Comparison of ENCODE assay signal across 9 mouse cellular contexts in the genomic region with DNA sequence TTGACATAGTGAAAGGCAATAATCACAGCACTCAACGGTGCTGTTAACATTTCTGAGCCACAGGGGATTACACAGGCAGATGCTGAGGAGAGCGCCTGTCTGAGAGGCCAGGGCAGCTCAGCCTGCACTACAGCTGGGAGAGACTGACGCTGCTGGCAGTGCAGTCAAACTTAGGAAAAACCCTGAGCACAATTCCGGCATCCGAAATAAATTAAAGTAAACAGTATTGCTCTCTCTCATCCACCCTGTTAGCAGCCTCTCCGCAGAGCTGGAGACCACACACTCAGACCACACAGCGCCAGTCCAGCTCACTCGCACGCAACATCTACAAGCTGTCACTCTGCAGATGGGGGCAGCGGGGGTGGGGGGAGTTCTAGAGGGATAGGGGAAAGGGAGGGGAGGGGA. TPM values are rescaled to one million over a fixed set of nuclear protein-coding genes. Genes with fewer than 3 reads are reported as not detected.
A peak's percentile ranks its signal among the peaks of the same experiment; 100 is the strongest.
DNase-seq lines count a peak whose midpoint lies in the region; ATAC-seq lines count a peak whose summit lies in the region.
"Had no signal": no experiment of that assay in that cellular context is flagged by ENCODE, and none has a peak within 500 bp of the region (broad histone marks: within the 10 kb centered on the region; RNA-seq: fewer than 3 reads in every experiment).

No protein-coding gene starts in this region.

- H3K27ac ChIP-seq in lung, embryonic 15.5 days: peak overlapping the region; percentile 69
- H3K27ac ChIP-seq in forebrain, embryonic 11.5 days (ENCODE audit: low read depth, low read length): no peak overlapping the region
- H3K27ac ChIP-seq in limb, embryonic 10.5 days: 0 out of 2 replicates have a peak overlapping the region, but pooled peaks have one; percentile 23

- ATAC-seq in lung, embryonic 15.5 days (ENCODE audit: borderline replicate concordance, extremely low read depth, low FRiP score, low TSS enrichment): peak; percentile 95
- ATAC-seq in forebrain, embryonic 11.5 days (replicated peaks; ENCODE audit: low FRiP score): no peak; the same call in 1 of the 2 replicates

- WGBS in lung, embryonic 15.5 days: 17% methylated on average over 10 of the region's 10 CpGs
- 19% methylated on average over 10 of the region's 10 CpGs for WGBS in forebrain, embryonic 11.5 days
- 13% methylated on average over 10 of the region's 10 CpGs for WGBS in limb, embryonic 10.5 days

- peaks cover 27% of the 10 kb centered on the region for H3K4me1 ChIP-seq in lung, embryonic 15.5 days
- H3K4me1 ChIP-seq in forebrain, embryonic 11.5 days (replicated peaks; ENCODE audit: control insufficient read depth, insufficient read depth, low read length): peaks cover 7% of the 10 kb centered on the region; the same call in 1 of the 2 replicates
- H3K4me1 ChIP-seq in limb, embryonic 10.5 days: peaks cover 29% of the 10 kb centered on the region

- H3K27me3 ChIP-seq in lung, embryonic 15.5 days: no peaks in the 10 kb centered on the region
- no peaks in the 10 kb centered on the region for H3K27me3 ChIP-seq in forebrain, embryonic 11.5 days (ENCODE audit: control insufficient read depth, insufficient read depth, low read length)
- H3K27me3 ChIP-seq in limb, embryonic 10.5 days (ENCODE audit: low read depth, poor library complexity, severe bottlenecking): no peaks in the 10 kb centered on the region; the same call in 1 of the 2 replicates

- no peak overlapping the region for H3K9ac ChIP-seq in lung, embryonic 15.5 days
- peak overlapping the region; percentile 27; the same call in 1 of the 2 replicates for H3K9ac ChIP-seq in forebrain, embryonic 11.5 days (ENCODE audit: low read length)

- peak overlapping the region; percentile 22 for H3K4me2 ChIP-seq in lung, embryonic 15.5 days
- H3K4me2 ChIP-seq in forebrain, embryonic 11.5 days (ENCODE audit: low read depth, low read length, severe bottlenecking): peak overlapping the region; percentile 29

- no peak for DNase-seq in lung, postnatal 14 days
- peak; percentile 59 for DNase-seq in forebrain, embryonic 11.5 days (ENCODE audit: low spot score)
- peak; percentile 48 for DNase-seq in limb, embryonic 10.5 days (ENCODE audit: low spot score)
- DNase-seq in retina, postnatal 1 day: peak; percentile 77
- DNase-seq in right cerebral cortex, postnatal 25 days: no peak
- no peak for DNase-seq in right cerebral cortex, adult 2 months (ENCODE audit: low spot score in 2 of 2)
- DNase-seq in frontal cortex, postnatal 14 days (ENCODE audit: low spot score in 2 of 2): no peak
- DNase-seq: thymus, postnatal 25 days had no signal

- H3K9me3 ChIP-seq in lung, embryonic 15.5 days: no peaks in the 10 kb centered on the region
- no peaks in the 10 kb centered on the region for H3K9me3 ChIP-seq in forebrain, embryonic 11.5 days (ENCODE audit: control insufficient read depth, low read length)
- no peaks in the 10 kb centered on the region for H3K9me3 ChIP-seq in limb, embryonic 10.5 days (replicated peaks)

- H3K36me3 ChIP-seq in lung, embryonic 15.5 days: no peaks in the 10 kb centered on the region
- no peaks in the 10 kb centered on the region for H3K36me3 ChIP-seq in forebrain, embryonic 11.5 days (ENCODE audit: control insufficient read depth, insufficient read depth, low read length)
- H3K36me3 ChIP-seq in limb, embryonic 10.5 days: no peaks in the 10 kb centered on the region

- H3K4me3 ChIP-seq in lung, embryonic 15.5 days: no peak overlapping the region
- no peak overlapping the region for H3K4me3 ChIP-seq in forebrain, embryonic 11.5 days (ENCODE audit: low read depth, low read length)
- peak overlapping the region; percentile 33 for H3K4me3 ChIP-seq in limb, embryonic 10.5 days

RNA-seq across cellular contexts. Expression of gene Exoc2, which starts 7.4 kb away (rescaled TPM):
- polyA plus RNA-seq in lung, embryonic 15.5 days (2015; fragmentation: Nextera tagmentation; extraction: Ambion mirVana): 36.8 and 39.3 TPM in 2 replicates
- 37.9 and 38.9 TPM in 2 replicates for polyA plus RNA-seq in forebrain, embryonic 11.5 days (2014; fragmentation: Nextera tagmentation; extraction: Ambion mirVana)
- 25.2 and 31.1 TPM in 2 replicates for polyA plus RNA-seq in limb, embryonic 10.5 days (2016; fragmentation: Nextera tagmentation; extraction: Ambion mirVana)

RNA-seq across cellular contexts. Expression of gene Gm5447, which starts 7.5 kb away (rescaled TPM):
- polyA plus RNA-seq in lung, embryonic 15.5 days (2015; fragmentation: Nextera tagmentation; extraction: Ambion mirVana): 0.20 and 0.26 TPM in 2 replicates
- polyA plus RNA-seq in forebrain, embryonic 11.5 days (2014; fragmentation: Nextera tagmentation; extraction: Ambion mirVana): not detected in 2 replicates
- 0.11 TPM in 1 of 2 replicates, not detected in the other for polyA plus RNA-seq in limb, embryonic 10.5 days (2016; fragmentation: Nextera tagmentation; extraction: Ambion mirVana)

RNA-seq across cellular contexts. Expression of gene Hus1b, which starts 18.9 kb away (rescaled TPM):
- not detected in 2 replicates for polyA plus RNA-seq in lung, embryonic 15.5 days (2015; fragmentation: Nextera tagmentation; extraction: Ambion mirVana)
- not detected in 2 replicates for polyA plus RNA-seq in forebrain, embryonic 11.5 days (2014; fragmentation: Nextera tagmentation; extraction: Ambion mirVana)
- 0.13 TPM in 1 of 2 replicates, not detected in the other for polyA plus RNA-seq in limb, embryonic 10.5 days (2016; fragmentation: Nextera tagmentation; extraction: Ambion mirVana)

Comparison
In these comparisons a context has a peak if more than half of its experiments do, and no peak if none do; other contexts are left out.
1. DNase-seq: peak in forebrain, embryonic 11.5 days (single experiment), limb, embryonic 10.5 days (single experiment) and retina, postnatal 1 day (single experiment); none in lung, postnatal 14 days (single experiment), right cerebral cortex, postnatal 25 days (single experiment), right cerebral cortex, adult 2 months (0 of 2) and frontal cortex, postnatal 14 days (0 of 2).